Mouse (Mus musculus) intestine, postnatal 0 days (tissue): ENCODE measurements around the gene Slc39a11. TPM values are rescaled to one million over a fixed set of nuclear protein-coding genes. Genes with fewer than 3 reads are reported as not detected.
A peak's percentile ranks its signal among the peaks of the same experiment; 100 is the strongest.

ENCODE experiments used
- ATAC-seq: fragments of 200-750 bp; cut with Nextera tagmentation; 2 replicates; pipeline ENCODE4 v1.8.0; 2017; ENCODE audit warnings: mild to moderate bottlenecking, moderate TSS enrichment, moderate library complexity
- H3K27ac ChIP-seq: fragments of 300-500 bp; sonication (generic); 2 replicates; pipeline ENCODE4 v1.5.1; 2014; ENCODE audit warnings: mild to moderate bottlenecking, low read depth, low read length, moderate library complexity
- H3K27me3 ChIP-seq: fragments of 300-500 bp; sonication (generic); replicated peaks from 2 replicates; pipeline ENCODE4 v1.6.1; 2014; ENCODE audit warnings: low read length, mixed read lengths; ENCODE audit not compliant: control insufficient read depth, insufficient read depth
- H3K36me3 ChIP-seq: fragments of 300-500 bp; sonication (generic); 2 replicates; pipeline ENCODE4 v1.6.1; 2014; ENCODE audit warnings: mild to moderate bottlenecking, moderate library complexity; ENCODE audit not compliant: control insufficient read depth, insufficient read depth
- H3K4me1 ChIP-seq: fragments of 300-500 bp; sonication (generic); replicated peaks from 2 replicates; pipeline ENCODE4 v1.6.1; 2014; ENCODE audit warnings: antibody characterized with exemption, low read length, mixed read lengths; ENCODE audit not compliant: control insufficient read depth, insufficient read depth
- H3K4me2 ChIP-seq: fragments of 300-500 bp; sonication (generic); replicated peaks from 2 replicates; pipeline ENCODE4 v1.6.1; 2014; ENCODE audit warnings: low read depth, mild to moderate bottlenecking, moderate library complexity
- H3K4me3 ChIP-seq: fragments of 300-500 bp; sonication (generic); 2 replicates; pipeline ENCODE4 v1.5.1; 2014; ENCODE audit warnings: low read depth, low read length
- H3K9ac ChIP-seq: fragments of 300-500 bp; sonication (generic); 2 replicates; pipeline ENCODE4 v1.6.1; 2014; ENCODE audit warnings: mild to moderate bottlenecking, low read depth, low read length
- H3K9me3 ChIP-seq: fragments of 300-500 bp; sonication (generic); 2 replicates; pipeline ENCODE4 v1.6.1; 2016; ENCODE audit warnings: mixed run types; ENCODE audit not compliant: control insufficient read depth
- CTCF ChIP-seq: sonication (generic); IDR thresholded peaks from 2 replicates; pipeline ENCODE4 v1.5.1; 2016; ENCODE audit warnings: low read depth, mild to moderate bottlenecking, control low read depth, antibody characterized with exemption, moderate library complexity
- WGBS: fragments of 180-500 bp; shearing (Covaris S2); extraction: QIAGEN DNeasy Blood & Tissue Kit; methylation state at CpG from one replicate; pipeline ENCODE4 v1.1.7; 2014; 5-methylcytosine and 5-hydroxymethylcytosine counted together
- polyA plus RNA-seq: library from polyadenylated mRNA; unstranded; fragments of >200 nt; fragmentation: Nextera tagmentation; extraction: Ambion mirVana; gene quantifications from 2 replicates; pipeline ENCODE4 v1.2.1, GENCODE M21; 2015

Gene Slc39a11
- polyA plus RNA-seq, 1 experiment from 2014 or later, result 50.7 TPM

- no peak for ATAC-seq
- H3K27me3 ChIP-seq, result no peaks in the 10 kb centered on the region
- 92% methylated on average over 10 of the region's 10 CpGs for WGBS
Measured at GRCm38 (mm10) chr11:113373926-113374325, 276.0 kb downstream of the Slc39a11 start.

DNA sequence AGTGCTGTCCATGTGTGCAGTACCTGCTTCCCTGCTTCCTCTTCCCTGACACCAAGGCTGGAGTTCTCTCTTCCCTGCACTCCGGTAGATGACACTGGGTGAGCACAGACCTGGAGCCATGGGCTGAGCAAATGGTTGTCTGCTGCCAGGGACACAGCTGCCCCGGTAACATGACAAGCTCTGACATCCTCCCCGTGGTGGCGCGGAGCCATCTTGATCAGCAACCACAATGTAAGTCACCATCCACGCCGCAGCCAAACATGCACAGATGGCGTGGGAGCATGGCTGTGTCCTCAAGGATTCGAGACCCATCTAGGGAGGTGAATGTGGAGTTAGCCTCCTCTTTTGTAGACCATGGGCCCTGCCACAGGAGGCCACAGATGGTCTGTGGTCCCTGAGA lies 276.5 kb downstream of the Slc39a11 start:
- no peaks in the 10 kb centered on the region for H3K27me3 ChIP-seq
- no peak overlapping the region for H3K4me2 ChIP-seq
- WGBS, result 98% methylated on average over 9 of the region's 9 CpGs
- ATAC-seq, result no peak
- H3K27ac ChIP-seq, result no peak overlapping the region
- no peak for TF ChIP-seq CTCF
- H3K4me3 ChIP-seq, result no peak overlapping the region
- no peak overlapping the region for H3K9ac ChIP-seq
- no peaks in the 10 kb centered on the region for H3K4me1 ChIP-seq
- no peaks in the 10 kb centered on the region for H3K36me3 ChIP-seq
- no peaks in the 10 kb centered on the region for H3K9me3 ChIP-seq

More at GRCm38 (mm10) chr11:113373926-113374325, 276.0 kb downstream of the Slc39a11 start:
- no peaks in the 10 kb centered on the region for H3K4me1 ChIP-seq
- no peaks in the 10 kb centered on the region for H3K36me3 ChIP-seq
- H3K9ac ChIP-seq, result no peak overlapping the region
- no peak for TF ChIP-seq CTCF
- no peaks in the 10 kb centered on the region for H3K9me3 ChIP-seq
- no peak overlapping the region for H3K27ac ChIP-seq
- no peak overlapping the region for H3K4me3 ChIP-seq
- H3K4me2 ChIP-seq, result no peak overlapping the region

GRCm38 (mm10) chr11:113368046-113368445 lies 281.8 kb downstream of the Slc39a11 start:
- H3K9ac ChIP-seq, result no peak overlapping the region
- H3K36me3 ChIP-seq, result no peaks in the 10 kb centered on the region
- no peak for TF ChIP-seq CTCF
- no peaks in the 10 kb centered on the region for H3K9me3 ChIP-seq
- no peak overlapping the region for H3K4me2 ChIP-seq
- ATAC-seq, result no peak
- H3K27ac ChIP-seq, result no peak overlapping the region
- no peaks in the 10 kb centered on the region for H3K27me3 ChIP-seq
- WGBS, result 79% methylated on average over 13 of the region's 13 CpGs
- no peak overlapping the region for H3K4me3 ChIP-seq
- H3K4me1 ChIP-seq, result 0 out of 2 replicates have a peak, but pooled peaks cover 3% of the 10 kb centered on the region

GRCm38 (mm10) chr11:113366257-113367030 lies 283.4 kb downstream of the Slc39a11 start:
- no peaks in the 10 kb centered on the region for H3K27me3 ChIP-seq
- no peak overlapping the region for H3K4me2 ChIP-seq
- TF ChIP-seq CTCF, result no peak
- no peak overlapping the region for H3K9ac ChIP-seq
- no peak overlapping the region for H3K4me3 ChIP-seq
- WGBS, result 35% methylated on average over 19 of the region's 19 CpGs
- no peaks in the 10 kb centered on the region for H3K36me3 ChIP-seq
- H3K9me3 ChIP-seq, result no peaks in the 10 kb centered on the region
- H3K4me1 ChIP-seq, result 0 out of 2 replicates have a peak, but pooled peaks cover 3% of the 10 kb centered on the region
- ATAC-seq, result peak; percentile 36; the same call in 1 of the 2 replicates
- H3K27ac ChIP-seq, result no peak overlapping the region

DNA sequence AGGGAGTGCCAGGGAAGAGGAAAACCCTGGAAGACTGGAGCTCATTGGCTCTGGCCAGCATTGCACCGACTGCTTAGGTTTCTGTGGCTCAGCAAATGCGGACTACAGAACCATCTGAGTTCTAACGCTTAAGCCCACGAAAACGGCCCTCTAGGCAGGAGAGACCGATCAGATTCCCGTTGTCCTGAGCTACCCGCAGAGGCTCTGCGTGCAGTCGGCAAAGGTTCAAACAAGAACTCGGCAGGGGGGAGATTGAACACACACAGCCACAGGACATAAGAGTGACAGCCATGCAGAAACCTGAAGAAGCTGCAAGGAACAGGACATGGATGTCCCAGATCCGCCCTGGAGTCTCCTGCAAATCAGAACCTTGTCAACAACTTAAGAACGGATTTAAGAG lies 286.1 kb downstream of the Slc39a11 start:
- 0 out of 2 replicates have a peak, but pooled peaks cover 3% of the 10 kb centered on the region for H3K4me1 ChIP-seq
- no peaks in the 10 kb centered on the region for H3K27me3 ChIP-seq
- H3K9me3 ChIP-seq, result no peaks in the 10 kb centered on the region
- H3K27ac ChIP-seq, result no peak overlapping the region
- no peak overlapping the region for H3K4me2 ChIP-seq
- ATAC-seq, result no peak
- H3K36me3 ChIP-seq, result no peaks in the 10 kb centered on the region
- 69% methylated on average over 13 of the region's 13 CpGs for WGBS
- no peak for TF ChIP-seq CTCF
- no peak overlapping the region for H3K4me3 ChIP-seq
- H3K9ac ChIP-seq, result no peak overlapping the region

DNA sequence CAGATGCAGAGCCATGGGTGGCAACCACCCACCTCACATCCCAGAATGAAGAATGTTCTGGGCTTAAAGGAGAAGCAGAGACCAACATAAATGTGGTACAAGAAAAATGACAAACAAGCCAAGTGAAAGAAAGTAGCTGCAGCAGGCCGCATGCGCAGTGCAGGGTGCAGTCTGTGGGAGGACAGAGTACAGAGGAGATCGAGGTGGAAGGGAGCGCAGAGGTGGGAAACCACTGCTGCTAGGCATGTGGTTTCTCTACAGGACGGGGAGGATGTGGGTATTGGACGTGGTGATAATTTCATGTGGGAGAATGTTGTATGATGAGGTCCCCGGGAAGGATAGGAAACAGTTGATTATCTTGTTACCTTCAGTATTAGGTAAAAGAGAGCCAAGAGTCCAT lies 287.3 kb downstream of the Slc39a11 start:
- Histone ChIP-seq H3K27me3 (no peaks in the 10 kb centered on the region), H3K4me1 (0 out of 2 replicates have a peak, but pooled peaks cover 3% of the 10 kb centered on the region), H3K36me3 (no peaks in the 10 kb centered on the region), H3K27ac (no peak overlapping the region), H3K9me3 (no peaks in the 10 kb centered on the region), H3K9ac (no peak overlapping the region), H3K4me3 (no peak overlapping the region), H3K4me2 (no peak overlapping the region)
- WGBS, result 95% methylated on average over 7 of the region's 7 CpGs
- ATAC-seq, result no peak
- TF ChIP-seq CTCF, result no peak
